Mouse (Mus musculus): ENCODE results near the gene Slc12a7.

GRCm38 (mm10) chr13:73720241-73720640 lies 12.7 kb upstream of the Slc12a7 start:
- TF ChIP-seq CTCF (IDR thresholded peaks at IDR 0.05; ENCODE audit: borderline replicate concordance, insufficient read depth, low read length) = no peak
- TF ChIP-seq POLR2A (IDR thresholded peaks at IDR 0.05; ENCODE audit: low read depth, low read length) = no peak
